Mouse (Mus musculus): ENCODE results near the gene Col6a1. TPM values are rescaled to one million over a fixed set of nuclear protein-coding genes. Genes with fewer than 3 reads are reported as not detected.
A peak's percentile ranks its signal among the peaks of the same experiment; 100 is the strongest.

The Col6a1 gene
- total RNA-seq, 2 experiments from 2014 or later: 37.5 to 51.9 TPM

- Histone ChIP-seq H3K27ac (no peak overlapping the region), H3K4me3 (no peak overlapping the region)
- intact Hi-C loops (cut with DNase I): no loop called here
- TF ChIP-seq CTCF (IDR thresholded peaks at IDR 0.05): no peak
- DNase-seq (ENCODE audit: extremely low spot score in 1 of 2, low spot score in 2 of 2): no peak
These were observed 54.0 kb downstream of the Col6a1 start for GRCm38 (mm10) chr10:76671939-76672338.

GRCm38 (mm10) chr10:76668947-76669284 lies 57.1 kb downstream of the Col6a1 start:
- Histone ChIP-seq H3K4me3 (no peak overlapping the region), H3K27ac (peak overlapping the region; percentile 55; the same call in 1 of the 2 replicates)
- peak; percentile 60 to 77 for DNase-seq (ENCODE audit: extremely low spot score in 1 of 2, low spot score in 2 of 2)
- intact Hi-C loops (cut with DNase I): loop anchor here (5.0 kb wide), 1 partner anchor 63 kb away; no protein-coding TSS in a partner anchor
- TF ChIP-seq CTCF (IDR thresholded peaks at IDR 0.05): no peak; the same call in 1 of the 2 replicates

- 0 out of 2 replicates have a peak overlapping the region, but pooled peaks have one; percentile 32 for H3K27ac ChIP-seq
- DNase-seq (ENCODE audit: extremely low spot score in 1 of 2, low spot score in 2 of 2): no peak
- H3K4me3 ChIP-seq: no peak overlapping the region
- TF ChIP-seq CTCF (IDR thresholded peaks at IDR 0.05): no peak
- intact Hi-C loops (cut with DNase I): loop anchor here (5.0 kb wide), 1 partner anchor 64 kb away; no protein-coding TSS in a partner anchor
These were observed 57.6 kb downstream of the Col6a1 start for GRCm38 (mm10) chr10:76668261-76668946.

- H3K4me3 ChIP-seq: no peak overlapping the region
- intact Hi-C loops (cut with DNase I): loop anchor here (5.0 kb wide), 1 partner anchor 65 kb away; no protein-coding TSS in a partner anchor
- H3K27ac ChIP-seq: no peak overlapping the region
- no peak for DNase-seq (ENCODE audit: extremely low spot score in 1 of 2, low spot score in 2 of 2)
- no peak for TF ChIP-seq CTCF (IDR thresholded peaks at IDR 0.05)
These were observed 58.7 kb downstream of the Col6a1 start for GRCm38 (mm10) chr10:76667197-76667805.

- DNase-seq (ENCODE audit: extremely low spot score in 1 of 2, low spot score in 2 of 2): no peak
- no peak overlapping the region for H3K27ac ChIP-seq
- intact Hi-C loops (cut with DNase I): loop anchor here (5.0 kb wide), 1 partner anchor 67 kb away; no protein-coding TSS in a partner anchor
- H3K4me3 ChIP-seq: no peak overlapping the region
- TF ChIP-seq CTCF (IDR thresholded peaks at IDR 0.05): no peak
These were observed 60.4 kb downstream of the Col6a1 start for GRCm38 (mm10) chr10:76665551-76665950.

GRCm38 (mm10) chr10:76664156-76665115 lies 61.5 kb downstream of the Col6a1 start:
- intact Hi-C loops (cut with DNase I): loop anchor here (5.0 kb wide), 1 partner anchor 68 kb away; no protein-coding TSS in a partner anchor
- H3K4me3 ChIP-seq: no peak overlapping the region
- no peak overlapping the region for H3K27ac ChIP-seq
- DNase-seq (ENCODE audit: extremely low spot score in 1 of 2, low spot score in 2 of 2): no peak
- TF ChIP-seq CTCF (IDR thresholded peaks at IDR 0.05): no peak

Other genes with a start within 250 kb of the Col6a1 start
- gene Lss, start 194.6 kb downstream of the Col6a1 start, total RNA-seq (2021): 10 to 100 TPM; 38.8 to 44.1 TPM
- not detected for gene Spatc1l, start 163.9 kb downstream of the Col6a1 start, total RNA-seq (2021)
- gene Ftcd, start 150.5 kb downstream of the Col6a1 start, total RNA-seq (2021): not detected
- 1 to 10 TPM; 9.1 to 9.5 TPM for gene Col6a2, start 102.5 kb downstream of the Col6a1 start, total RNA-seq (2021)
- 10 to 100 TPM; 60.8 to 62.2 TPM for gene Pcbp3, start 235.7 kb upstream of the Col6a1 start, total RNA-seq (2021)